ENCODE assay signal across 1 mouse cellular context in genomic region chr13:75797369-75798141, GRCm38 (mm10).
TF ChIP-seq lines count a peak whose summit lies in the region.

No protein-coding gene starts in this region.

TF ChIP-seq in CH12.LX, 34 proteins besides CTCF, POLR2A, EP300 and RAD21 (continued from another document):
- TF ChIP-seq ZC3H11A (IDR thresholded peaks at IDR 0.05; ENCODE audit: low read depth, low read length) (peak; percentile 98), HCFC1 (IDR thresholded peaks at IDR 0.05; ENCODE audit: low read depth, low read length) (peak; percentile 63), BHLHE40 (IDR thresholded peaks at IDR 0.05; ENCODE audit: low read depth, low read length) (peak; percentile 72), ZKSCAN1 (IDR thresholded peaks at IDR 0.05; ENCODE audit: borderline replicate concordance, low read depth, low read length) (no peak), CHD1 (IDR thresholded peaks at IDR 0.05; ENCODE audit: low read depth, low read length) (no peak), CHD2 (IDR thresholded peaks at IDR 0.05; ENCODE audit: low read length) (peak; percentile 62; the same call in 1 of the 2 replicates), JUND (conservative IDR thresholded peaks at IDR 0.05; ENCODE audit: low read depth, low read length) (peak; percentile 88; the same call in 1 of the 2 replicates), KAT2A (IDR thresholded peaks at IDR 0.05; ENCODE audit: insufficient replicate concordance, low read length) (0 out of 2 replicates have a peak, but pooled peaks have one; percentile 50)
